Mouse (Mus musculus): ENCODE results near the gene Pcid2. TPM values are rescaled to one million over a fixed set of nuclear protein-coding genes. Genes with fewer than 3 reads are reported as not detected.

The Pcid2 gene
- polyA plus RNA-seq, 1 experiment from 2014 or later = 41.9 TPM

DNA sequence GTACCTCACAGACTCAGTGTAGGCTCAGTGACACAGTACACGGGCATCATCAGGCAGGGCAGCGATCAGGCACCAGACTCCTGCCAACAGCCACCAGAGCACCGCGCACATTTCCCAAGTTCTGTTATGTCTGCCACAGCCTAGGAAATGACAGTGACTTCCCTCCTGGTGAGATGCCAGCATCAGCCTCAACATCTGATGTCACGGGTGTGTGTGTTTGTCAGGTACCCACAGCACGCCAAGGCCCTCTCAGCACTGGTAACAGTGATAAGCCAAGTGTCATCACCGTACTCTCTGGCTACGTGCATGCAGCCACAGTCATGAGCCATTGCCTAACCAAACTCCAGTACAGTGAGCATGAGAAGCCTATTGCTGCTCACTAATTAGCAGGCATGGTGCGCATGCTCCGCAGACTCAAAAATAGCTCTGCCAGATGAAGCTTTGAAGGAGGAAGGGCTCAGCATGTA is 68.9 kb downstream of the Pcid2 start:
- H3K27ac ChIP-seq (replicated peaks) = 0 out of 2 replicates have a peak overlapping the region, but pooled peaks have one; percentile 11
- ATAC-seq (ENCODE audit: insufficient number of reproducible peaks, low FRiP score, low TSS enrichment, low read depth) = no peak
- no peaks in the 10 kb centered on the region for H3K9me3 ChIP-seq (replicated peaks)
- 80% methylated on average over 10 of the region's 10 CpGs for WGBS
- H3K27me3 ChIP-seq = no peaks in the 10 kb centered on the region
- no peak overlapping the region for H3K4me3 ChIP-seq (replicated peaks)
- no peak overlapping the region for H3K9ac ChIP-seq
- H3K4me2 ChIP-seq (replicated peaks) = no peak overlapping the region
- H3K36me3 ChIP-seq = no peaks in the 10 kb centered on the region
- peaks cover 8% of the 10 kb centered on the region; the same call in 1 of the 2 replicates for H3K4me1 ChIP-seq

DNA sequence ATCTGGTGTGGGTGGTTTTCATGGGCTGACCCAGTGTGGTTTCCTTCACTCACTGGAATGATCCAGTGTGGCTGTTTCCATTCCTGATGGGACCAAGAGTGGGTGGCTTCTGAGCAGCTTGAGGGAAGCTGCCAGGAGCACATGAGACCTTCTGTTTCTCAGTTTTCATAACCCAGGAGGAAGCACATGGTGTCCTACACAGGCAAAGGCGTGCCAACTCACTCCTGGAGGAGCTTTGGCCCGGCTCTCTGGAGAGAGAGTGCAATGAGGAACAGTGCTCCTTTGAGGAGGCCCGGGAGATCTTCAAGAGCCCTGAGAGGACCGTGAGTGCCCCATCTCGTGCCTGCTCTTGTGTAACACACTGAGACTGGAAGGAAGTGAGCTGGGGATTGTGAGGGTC is 76.8 kb downstream of the Pcid2 start:
- no peaks in the 10 kb centered on the region for H3K36me3 ChIP-seq
- H3K4me3 ChIP-seq (replicated peaks) = no peak overlapping the region
- no peak overlapping the region for H3K27ac ChIP-seq (replicated peaks)
- H3K4me1 ChIP-seq = no peaks in the 10 kb centered on the region
- no peak overlapping the region for H3K9ac ChIP-seq
- H3K27me3 ChIP-seq = no peaks in the 10 kb centered on the region
- no peaks in the 10 kb centered on the region for H3K9me3 ChIP-seq (replicated peaks)
- WGBS = 64% methylated on average over 5 of the region's 5 CpGs
- no peak for ATAC-seq (ENCODE audit: insufficient number of reproducible peaks, low FRiP score, low TSS enrichment, low read depth)
- no peak overlapping the region for H3K4me2 ChIP-seq (replicated peaks)

DNA sequence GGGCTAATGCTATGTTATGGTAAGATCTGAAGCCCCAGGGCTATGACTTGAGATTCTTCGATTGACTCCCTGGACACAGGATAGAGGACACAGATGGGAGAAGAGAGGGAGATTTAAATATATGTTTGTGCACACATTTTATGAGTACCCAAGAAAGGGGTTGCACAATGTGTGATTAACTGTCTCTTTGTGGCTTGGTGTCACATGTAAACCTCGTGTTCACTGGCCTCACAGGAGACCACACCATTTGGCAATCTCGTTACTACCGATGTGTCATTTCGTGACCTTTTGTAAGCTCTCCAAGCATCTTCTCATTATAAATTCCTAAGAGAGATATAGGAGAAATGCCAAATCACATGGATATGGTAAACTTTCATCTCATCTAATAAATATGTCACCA is 77.6 kb downstream of the Pcid2 start:
- Histone ChIP-seq H3K27ac (replicated peaks) (no peak overlapping the region), H3K4me1 (no peaks in the 10 kb centered on the region), H3K36me3 (no peaks in the 10 kb centered on the region), H3K9me3 (replicated peaks) (no peaks in the 10 kb centered on the region), H3K4me2 (replicated peaks) (no peak overlapping the region), H3K27me3 (no peaks in the 10 kb centered on the region), H3K4me3 (replicated peaks) (no peak overlapping the region), H3K9ac (no peak overlapping the region)
- no peak for ATAC-seq (ENCODE audit: insufficient number of reproducible peaks, low FRiP score, low TSS enrichment, low read depth)
- WGBS = 86% methylated on average over 5 of the region's 5 CpGs

Small RNAs within 50 kb of the gene (microRNA-seq; reads per million reads assigned to microRNA genes)
- not detected for gene Mir7065 (ENCODE audit: borderline number of aligned reads)

Other genes with a start within 250 kb of the Pcid2 start
- gene Mcf2l, start 231.7 kb downstream of the Pcid2 start, polyA plus RNA-seq (2015; fragmentation: Nextera tagmentation; extraction: Ambion mirVana) = 16.8 and 18.7 TPM in 2 replicates
- gene F7, start 79.4 kb downstream of the Pcid2 start, polyA plus RNA-seq (2015; fragmentation: Nextera tagmentation; extraction: Ambion mirVana) = 0.11 TPM in 1 of 2 replicates, not detected in the other
- 0.13 and 0.67 TPM in 2 replicates for gene F10, start 68.2 kb downstream of the Pcid2 start, polyA plus RNA-seq (2015; fragmentation: Nextera tagmentation; extraction: Ambion mirVana)
- 0.13 and 0.29 TPM in 2 replicates for gene Proz, start 44.5 kb downstream of the Pcid2 start, polyA plus RNA-seq (2015; fragmentation: Nextera tagmentation; extraction: Ambion mirVana)
- gene Cul4a, start 162 bp upstream of the Pcid2 start, polyA plus RNA-seq (2015; fragmentation: Nextera tagmentation; extraction: Ambion mirVana) = 104 and 106 TPM in 2 replicates
- 334 and 345 TPM in 2 replicates for gene Lamp1, start 53.7 kb upstream of the Pcid2 start, polyA plus RNA-seq (2015; fragmentation: Nextera tagmentation; extraction: Ambion mirVana)
- gene Grtp1, start 95.2 kb upstream of the Pcid2 start, polyA plus RNA-seq (2015; fragmentation: Nextera tagmentation; extraction: Ambion mirVana) = 15.4 and 16.1 TPM in 2 replicates
- gene Adprhl1, start 148.7 kb upstream of the Pcid2 start, polyA plus RNA-seq (2015; fragmentation: Nextera tagmentation; extraction: Ambion mirVana) = 4.4 and 6.1 TPM in 2 replicates
- gene Dcun1d2, start 182.7 kb upstream of the Pcid2 start, polyA plus RNA-seq (2015; fragmentation: Nextera tagmentation; extraction: Ambion mirVana) = 29.4 and 29.7 TPM in 2 replicates
- 44.8 and 52.4 TPM in 2 replicates for gene Tmco3, start 182.7 kb upstream of the Pcid2 start, polyA plus RNA-seq (2015; fragmentation: Nextera tagmentation; extraction: Ambion mirVana)
- gene Tfdp1, start 233.3 kb upstream of the Pcid2 start, polyA plus RNA-seq (2015; fragmentation: Nextera tagmentation; extraction: Ambion mirVana) = 153 and 154 TPM in 2 replicates